Mouse (Mus musculus) brain, embryonic 14.5 days (tissue): ENCODE measurements around the gene Fads6. TPM values are rescaled to one million over a fixed set of nuclear protein-coding genes. Genes with fewer than 3 reads are reported as not detected.

Source experiments
- DNase-seq: peaks from one replicate; pipeline ENCODE4 v3.0.0-alpha.2; 2011; ENCODE audit warnings: low read depth
- CTCF ChIP-seq: fragments of 200-500 bp; IDR thresholded peaks from 2 replicates; pipeline ENCODE4 v1.5.1; 2012; ENCODE audit warnings: inconsistent platforms, mild to moderate bottlenecking, moderate library complexity, borderline replicate concordance; ENCODE audit not compliant: insufficient read depth, insufficient read length; ENCODE audit errors: extremely low read depth
- POLR2A ChIP-seq: fragments of 200-500 bp; IDR thresholded peaks from 2 replicates; pipeline ENCODE4 v1.6.1; 2012; ENCODE audit warnings: mild to moderate bottlenecking, inconsistent platforms, borderline replicate concordance; ENCODE audit not compliant: poor library complexity, insufficient read depth, insufficient read length, severe bottlenecking; ENCODE audit errors: extremely low read depth
- polyA plus RNA-seq: library from polyadenylated mRNA; depleted of rRNA; stranded (reverse); fragments of >200 nt; gene quantifications from 2 replicates; pipeline ENCODE4 v1.2.3, GENCODE M21; 2012

Fads6 gene
- polyA plus RNA-seq, 1 experiment = 2.4 TPM

DNA sequence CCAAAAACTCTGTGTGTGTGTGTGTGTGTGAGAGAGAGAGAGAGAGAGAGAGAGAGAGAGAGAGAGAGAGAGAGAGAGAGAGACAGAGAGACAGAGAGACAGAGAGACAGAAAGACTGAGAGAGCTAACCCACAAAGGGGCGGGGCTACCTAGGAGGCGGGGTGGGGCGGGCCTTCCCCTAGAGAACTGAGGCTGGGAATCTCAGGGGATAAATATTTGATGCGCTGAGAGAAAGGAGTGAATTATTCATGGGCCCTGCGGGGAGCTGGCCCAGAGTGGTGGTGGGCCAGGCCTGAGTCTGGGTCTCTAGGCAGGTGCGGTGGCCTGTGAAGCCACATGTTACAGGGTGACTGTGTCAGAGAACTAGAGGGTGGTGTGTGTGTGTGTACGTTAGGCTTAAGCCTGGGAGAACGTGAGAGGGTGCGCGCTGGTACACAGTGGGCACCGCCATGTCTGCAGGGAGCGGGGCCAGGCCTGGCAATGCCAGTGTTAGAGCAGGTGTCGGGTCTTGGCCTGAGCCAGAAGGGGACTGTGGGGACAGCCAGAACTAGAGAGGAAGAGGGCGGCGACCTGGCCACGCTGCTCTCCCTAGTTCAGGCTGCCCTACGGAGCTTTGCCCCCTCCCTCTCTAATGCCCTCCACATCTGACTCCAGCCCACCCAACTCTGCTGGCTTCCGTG, 22.4 kb upstream of the Fads6 start:
- TF ChIP-seq CTCF (no peak), POLR2A (no peak)
- DNase-seq = peak; percentile 18

DNA sequence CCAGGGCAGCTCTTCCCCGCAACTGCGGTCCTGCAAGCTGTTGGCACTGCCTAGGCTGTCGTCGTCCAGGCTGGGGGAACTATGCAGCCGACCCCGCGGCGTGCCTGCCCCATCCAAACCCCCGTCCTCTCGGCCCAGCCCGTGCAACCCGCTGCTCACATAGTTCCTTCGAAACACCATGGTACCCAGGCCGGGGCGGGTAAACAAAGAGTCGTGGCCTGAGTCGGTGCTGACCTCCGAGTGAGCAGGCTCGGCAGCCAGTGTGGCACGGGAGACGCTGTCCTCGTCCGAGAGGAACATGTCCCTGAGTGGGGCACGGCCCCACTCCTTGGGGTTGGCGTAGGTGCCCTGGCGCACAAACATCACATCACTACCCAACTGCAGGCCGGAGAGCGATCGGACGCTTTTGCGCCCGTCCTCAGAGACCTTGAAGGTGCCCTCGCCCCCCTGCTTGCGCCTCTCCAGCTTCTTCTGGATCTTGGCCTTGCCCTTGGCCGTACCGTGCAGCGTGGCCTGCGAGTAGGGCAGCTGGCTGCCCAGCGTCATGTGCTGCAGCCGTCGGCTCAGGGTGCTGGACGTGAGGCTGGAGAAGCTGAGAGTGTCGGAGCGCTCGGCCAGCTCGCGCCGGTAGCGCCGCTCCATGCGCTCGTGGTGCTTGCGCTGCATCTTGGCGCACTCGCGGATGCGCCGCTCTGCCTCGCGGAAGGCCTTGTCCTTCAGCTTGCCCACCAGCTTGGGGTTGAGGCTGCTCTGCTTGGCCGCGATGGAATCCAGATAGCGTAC, 21.0 kb upstream of the Fads6 start:
- peak; percentile 27 for DNase-seq
- TF ChIP-seq POLR2A = no peak
- TF ChIP-seq CTCF = no peak

DNA sequence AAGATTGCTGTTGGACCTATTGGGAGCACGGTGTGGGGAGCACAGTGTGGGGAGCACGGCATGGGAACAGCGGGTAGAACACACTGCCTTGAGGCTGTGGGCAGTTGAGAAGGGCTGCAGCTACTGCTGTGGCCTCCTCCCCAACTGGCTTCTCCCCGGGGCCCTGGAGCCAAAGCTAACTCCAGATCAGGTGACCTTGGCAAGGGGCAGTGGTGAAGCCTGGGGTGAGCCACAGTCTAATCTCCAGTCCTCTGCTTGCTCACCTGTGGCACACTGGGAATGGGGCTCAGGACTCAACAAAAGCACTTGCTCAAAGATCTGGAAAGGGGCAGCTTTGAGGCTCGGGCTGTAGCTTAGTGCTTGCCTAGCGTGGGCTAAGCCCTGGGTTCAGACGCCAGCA, 19.7 kb upstream of the Fads6 start:
- no peak for DNase-seq
- TF ChIP-seq POLR2A = no peak
- no peak for TF ChIP-seq CTCF

DNA sequence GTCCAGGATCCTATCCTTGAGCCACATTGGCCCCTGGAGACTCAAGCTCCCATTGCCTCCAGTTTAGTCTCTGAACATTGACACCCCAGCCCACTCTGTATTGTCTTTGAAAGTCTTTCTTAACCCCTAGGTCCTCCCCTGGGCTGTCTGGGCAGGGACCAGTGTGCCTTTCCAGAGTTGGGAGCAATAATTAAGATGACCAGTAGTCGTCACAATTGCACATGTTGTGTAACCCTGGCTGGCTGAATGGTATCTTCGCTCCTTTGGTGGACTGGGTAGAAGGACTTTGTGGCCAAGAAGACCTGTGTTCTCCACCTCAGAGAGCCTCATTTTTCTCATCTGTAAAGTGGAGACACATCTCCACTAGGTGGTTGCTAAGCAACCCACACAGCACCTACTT, 16.8 kb upstream of the Fads6 start:
- no peak for DNase-seq

DNA sequence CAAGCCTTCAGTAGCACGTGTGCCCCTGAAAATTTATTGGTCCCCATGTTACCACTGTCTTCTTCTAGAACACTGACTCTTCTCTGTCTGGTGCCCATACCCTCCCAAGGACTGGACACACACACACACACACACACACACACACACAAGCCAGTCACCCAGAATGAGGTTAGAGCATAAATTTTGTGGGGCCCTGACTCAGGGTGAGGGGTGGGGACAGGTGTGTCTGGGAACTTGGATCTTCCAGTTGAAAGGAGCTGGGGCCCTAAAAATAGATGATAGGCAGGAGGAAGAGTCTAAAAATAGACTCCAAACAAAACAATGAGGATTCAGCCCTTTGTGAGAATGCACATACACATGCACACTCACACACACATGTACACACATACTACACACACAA, 11.3 kb upstream of the Fads6 start:
- DNase-seq = no peak
- TF ChIP-seq POLR2A = no peak
- TF ChIP-seq CTCF = no peak

More for the DNA sequence above, 16.8 kb upstream of the Fads6 start:
- TF ChIP-seq CTCF = no peak
- no peak for TF ChIP-seq POLR2A

DNA sequence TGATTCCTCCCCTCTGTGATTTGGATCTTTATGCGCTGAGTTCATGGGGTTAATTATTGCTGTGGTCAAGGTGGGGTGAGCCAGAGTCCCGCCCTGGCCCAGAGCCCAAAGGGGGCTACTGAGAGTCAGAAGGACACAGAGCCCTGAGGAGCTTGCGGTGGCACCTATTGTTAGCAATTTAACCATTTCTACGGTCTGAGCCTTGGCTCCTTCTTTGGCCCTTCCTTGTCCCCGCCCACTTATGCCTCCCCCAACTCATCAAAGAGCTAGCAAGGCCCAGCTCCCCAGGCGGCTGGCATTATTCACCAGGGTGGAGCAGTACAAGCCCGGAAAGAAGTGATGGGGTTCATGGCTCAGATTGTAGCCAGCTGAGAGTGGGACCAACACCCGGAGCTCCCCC, 9.4 kb upstream of the Fads6 start, which contains the start of gene Otop2:
Gene Otop2, plus strand, starts transcription at position 301 of the 400 bp plus-strand sequence.
- TF ChIP-seq POLR2A (no peak), CTCF (no peak)
- DNase-seq = no peak

DNA sequence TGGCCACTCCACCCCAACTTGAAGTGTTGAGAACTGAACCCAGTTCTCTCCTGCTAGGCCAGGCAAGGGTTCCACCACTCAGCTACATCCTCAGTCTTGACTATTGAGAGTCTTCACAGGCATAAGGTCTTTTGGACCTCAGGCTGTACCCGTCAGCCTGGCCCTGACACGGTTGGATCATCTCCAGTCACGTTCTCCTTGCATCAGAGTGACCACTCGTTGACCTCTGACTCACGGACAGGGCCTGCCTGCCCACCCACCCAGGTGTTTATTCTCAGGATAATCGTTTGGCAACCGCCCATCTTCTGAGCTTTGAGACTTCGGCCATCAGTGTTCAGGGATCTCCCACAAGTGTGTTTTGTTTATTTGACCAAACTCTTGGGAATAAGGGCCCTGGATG, 5.7 kb upstream of the Fads6 start:
- no peak for DNase-seq
- TF ChIP-seq CTCF = no peak
- no peak for TF ChIP-seq POLR2A

DNA sequence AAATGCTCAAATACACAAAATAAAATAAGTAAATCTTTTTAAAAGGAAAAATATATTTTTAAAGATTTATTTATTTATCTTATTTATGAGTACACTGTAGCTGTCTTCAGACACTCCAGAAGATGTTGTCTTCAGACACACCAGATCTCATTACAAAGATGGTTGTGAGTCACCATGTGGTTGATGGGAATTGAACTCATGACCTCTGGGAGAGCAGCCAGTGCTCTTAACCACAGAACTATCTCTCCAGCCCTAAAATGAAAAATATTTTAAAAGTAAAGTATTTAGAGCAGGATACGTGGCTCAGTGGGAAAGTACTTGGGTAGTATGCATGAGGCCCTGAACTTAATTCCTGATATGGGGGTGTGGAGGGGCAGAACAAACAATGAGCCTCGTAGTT, 3.9 kb upstream of the Fads6 start:
- DNase-seq = no peak
- TF ChIP-seq POLR2A (no peak), CTCF (no peak)

DNA sequence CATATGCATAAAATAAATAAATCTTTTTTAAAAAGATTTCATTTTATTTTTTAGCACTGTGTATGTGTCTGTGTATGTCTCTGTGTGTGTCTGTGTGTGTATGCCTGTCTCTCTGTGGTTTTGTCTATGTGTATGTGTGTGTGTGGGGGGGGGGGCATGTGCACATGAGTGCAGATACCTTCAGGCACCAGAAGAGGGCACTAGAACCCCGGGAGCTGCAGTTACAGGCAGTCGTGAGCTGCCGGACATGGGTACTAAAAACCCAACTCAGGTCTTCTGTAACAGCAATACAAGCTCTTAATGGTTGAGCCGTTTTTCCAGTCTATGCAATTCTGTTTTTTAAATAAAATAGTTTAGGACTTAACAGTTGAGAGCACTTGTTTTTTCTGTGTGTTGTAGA, 3.3 kb upstream of the Fads6 start:
- no peak for DNase-seq
- TF ChIP-seq POLR2A (no peak), CTCF (no peak)

DNA sequence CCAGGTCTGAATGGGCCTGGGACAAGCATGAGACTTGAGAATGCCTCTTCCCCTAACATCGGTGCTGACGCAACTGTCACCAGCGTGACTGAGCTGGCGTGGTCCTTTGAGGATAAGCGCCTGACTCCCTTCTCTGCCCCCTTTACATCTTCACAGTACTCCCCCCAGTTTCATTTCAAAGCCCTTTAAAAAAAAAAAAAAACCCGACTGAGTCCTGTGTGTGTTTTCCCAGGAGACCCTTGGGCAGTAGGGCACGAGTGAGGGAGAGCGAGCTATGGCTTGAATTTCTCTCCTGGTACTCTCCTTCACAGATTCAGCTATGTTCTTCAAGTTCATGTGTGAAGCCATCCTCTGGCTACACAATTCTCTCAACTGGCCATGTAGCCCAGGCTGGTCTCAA, 697 bp upstream of the Fads6 start:
- no peak for DNase-seq
- TF ChIP-seq POLR2A (no peak), CTCF (no peak)

DNA sequence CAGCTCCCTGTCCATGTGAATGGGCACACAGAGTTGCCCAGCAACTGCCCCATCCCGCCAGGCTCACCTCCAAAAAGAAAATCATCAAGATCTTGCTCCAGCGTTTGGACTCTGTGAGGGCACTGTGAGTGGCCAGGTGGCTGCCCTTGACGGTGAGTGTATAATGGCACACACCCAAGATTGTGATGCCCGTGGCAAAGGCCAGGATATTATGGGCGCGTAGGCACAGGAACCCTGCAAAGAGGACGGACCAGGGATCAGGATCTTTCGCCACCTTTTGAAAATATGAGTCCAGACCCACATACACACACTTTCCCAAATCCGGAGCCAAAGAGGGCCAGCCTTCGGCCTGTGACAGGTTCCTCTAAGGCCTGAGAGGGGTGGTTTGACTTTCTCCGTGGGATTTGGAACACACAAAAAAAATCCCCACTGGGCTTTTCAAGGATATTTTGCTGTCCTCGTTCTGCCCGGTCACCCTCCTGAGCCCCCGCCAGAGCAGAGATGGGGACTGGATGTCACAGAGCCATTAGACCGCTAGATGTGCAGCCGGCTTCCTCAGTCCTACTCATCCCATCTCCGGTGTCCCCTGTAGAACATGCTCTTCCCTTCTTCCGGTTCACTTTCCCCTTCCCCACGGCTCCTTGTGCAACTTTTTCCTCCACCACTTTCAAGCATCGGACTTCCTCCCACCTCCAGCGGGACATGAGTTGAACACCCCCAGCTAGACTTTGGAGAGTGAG, 822 bp downstream of the Fads6 start:
- no peak for DNase-seq

DNA sequence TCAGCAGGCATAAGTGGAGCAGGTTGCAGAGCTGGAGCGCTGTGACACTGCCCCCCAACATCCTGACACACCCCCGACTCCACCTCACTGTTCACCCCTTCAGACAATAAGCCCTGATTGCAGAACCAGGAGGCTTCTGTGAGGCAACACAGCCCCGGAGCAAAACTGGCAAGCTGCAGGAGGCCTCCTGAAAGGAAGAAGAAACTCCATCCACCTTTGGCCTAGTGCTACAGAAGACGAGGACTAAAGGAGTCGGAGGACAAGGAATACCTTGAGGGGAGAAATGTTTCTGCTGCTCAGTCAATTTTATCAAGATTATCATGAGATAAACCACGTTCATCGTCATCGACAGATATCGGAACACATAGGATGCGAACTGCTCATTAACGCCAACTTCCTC, 1.5 kb downstream of the Fads6 start:
- TF ChIP-seq CTCF (no peak), POLR2A (no peak)
- DNase-seq = no peak

More for the DNA sequence above, 822 bp downstream of the Fads6 start:
- TF ChIP-seq CTCF (no peak), POLR2A (no peak)
